Mouse (Mus musculus): ENCODE data around the gene Grid2ip. TPM values are rescaled to one million over a fixed set of nuclear protein-coding genes. Genes with fewer than 3 reads are reported as not detected.

Grid2ip gene
- polyA plus RNA-seq, 1 experiment from 2014 or later = 0.42 TPM

Other genes with a start within 250 kb of the Grid2ip start
- 31.1 and 49.5 TPM in 2 replicates for gene Rnf216, start 244.3 kb upstream of the Grid2ip start, polyA plus RNA-seq (2014; fragmentation: Nextera tagmentation; extraction: Ambion mirVana)
- gene Olfr718-ps1, start 209.8 kb upstream of the Grid2ip start, polyA plus RNA-seq (2014; fragmentation: Nextera tagmentation; extraction: Ambion mirVana) = not detected in 2 replicates
- 12.7 and 17.0 TPM in 2 replicates for gene Rbak, start 176.6 kb upstream of the Grid2ip start, polyA plus RNA-seq (2014; fragmentation: Nextera tagmentation; extraction: Ambion mirVana)
- not detected in 2 replicates for gene Spdye4b, start 176.3 kb upstream of the Grid2ip start, polyA plus RNA-seq (2014; fragmentation: Nextera tagmentation; extraction: Ambion mirVana)
- not detected in 2 replicates for gene Spdye4a, start 130.4 kb upstream of the Grid2ip start, polyA plus RNA-seq (2014; fragmentation: Nextera tagmentation; extraction: Ambion mirVana)
- 20.3 and 24.3 TPM in 2 replicates for gene Zfp12, start 122.2 kb upstream of the Grid2ip start, polyA plus RNA-seq (2014; fragmentation: Nextera tagmentation; extraction: Ambion mirVana)
- 3.4 and 3.6 TPM in 2 replicates for gene Zfp316, start 87.3 kb upstream of the Grid2ip start, polyA plus RNA-seq (2014; fragmentation: Nextera tagmentation; extraction: Ambion mirVana)
- not detected in 2 replicates for gene Zfp853, start 63.7 kb upstream of the Grid2ip start, polyA plus RNA-seq (2014; fragmentation: Nextera tagmentation; extraction: Ambion mirVana)
- 34.1 and 42.9 TPM in 2 replicates for gene E130309D02Rik, start 42.0 kb upstream of the Grid2ip start, polyA plus RNA-seq (2014; fragmentation: Nextera tagmentation; extraction: Ambion mirVana)
- gene Zdhhc4, start 28.1 kb upstream of the Grid2ip start, polyA plus RNA-seq (2014; fragmentation: Nextera tagmentation; extraction: Ambion mirVana) = 75.1 and 80.2 TPM in 2 replicates
- 189 and 202 TPM in 2 replicates for gene Kdelr2, start 46.5 kb downstream of the Grid2ip start, polyA plus RNA-seq (2014; fragmentation: Nextera tagmentation; extraction: Ambion mirVana)
- 10.2 and 12.2 TPM in 2 replicates for gene Daglb, start 107.2 kb downstream of the Grid2ip start, polyA plus RNA-seq (2014; fragmentation: Nextera tagmentation; extraction: Ambion mirVana)
- 471 and 512 TPM in 2 replicates for gene Rac1, start 170.7 kb downstream of the Grid2ip start, polyA plus RNA-seq (2014; fragmentation: Nextera tagmentation; extraction: Ambion mirVana)